Mouse (Mus musculus): Measurements from ENCODE around the gene Rab3d.
A peak's percentile ranks its signal among the peaks of the same experiment; 100 is the strongest.

Gene Rab3d

GRCm38 (mm10) chr9:21938234-21938855 is 20.4 kb upstream of the Rab3d start:
- DNase-seq (ENCODE audit: low read depth in 2 of 2, low spot score in 2 of 2), result no peak

- DNase-seq (ENCODE audit: low read depth in 2 of 2, low spot score in 2 of 2), result no peak
Observed at GRCm38 (mm10) chr9:21937711-21938175, 19.8 kb upstream of the Rab3d start.

DNA sequence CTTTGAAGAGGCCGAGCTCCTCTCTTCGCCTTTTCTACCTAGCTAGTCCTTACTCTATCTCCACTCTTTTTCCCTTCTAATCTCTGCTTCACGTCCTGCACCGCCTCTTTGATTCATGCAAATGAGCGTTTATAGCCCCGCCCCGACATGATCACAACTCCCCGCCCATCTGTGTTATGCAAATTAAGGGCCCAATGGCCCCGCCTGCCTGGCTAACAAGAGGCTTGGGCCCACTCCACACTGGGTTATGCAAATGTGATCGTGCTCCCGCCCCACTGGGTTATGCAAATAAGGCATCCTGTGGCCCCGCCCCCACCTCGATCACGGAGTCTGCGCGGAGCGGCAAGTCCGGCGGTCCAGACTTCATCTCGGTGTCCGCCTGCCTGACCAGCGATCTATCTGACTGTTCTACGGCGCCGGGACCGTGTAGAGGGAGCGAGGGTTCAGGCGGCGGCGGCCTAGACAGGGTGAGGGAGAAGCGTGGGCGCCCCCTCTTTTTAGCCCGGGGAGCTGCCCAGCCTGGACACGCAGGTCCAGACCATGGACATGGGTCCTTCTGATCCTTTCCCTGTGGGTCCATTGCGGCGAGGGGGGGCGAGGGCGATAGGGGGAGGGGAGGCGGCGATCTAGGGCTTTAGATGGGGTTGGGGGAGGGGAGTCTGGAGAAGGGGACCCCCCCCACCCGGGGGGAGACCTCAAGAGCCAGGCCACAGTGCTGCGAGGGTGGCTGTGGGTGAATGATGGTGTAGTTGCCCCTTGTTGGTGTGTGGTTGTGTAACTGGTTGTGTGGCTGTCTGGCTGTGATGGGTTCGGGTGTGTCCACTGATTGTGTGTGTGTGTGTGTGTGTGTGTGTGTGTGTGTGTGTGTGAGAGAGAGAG is 18.9 kb upstream of the Rab3d start, which contains the start of gene Plppr2:
Gene Plppr2 (plus strand): TSS at position 342 of the 879 bp plus-strand sequence.
- DNase-seq (ENCODE audit: low read depth in 2 of 2, low spot score in 2 of 2), result peak; percentile 65 to 73

GRCm38 (mm10) chr9:21935466-21936131 is 17.6 kb upstream of the Rab3d start:
- no peak for DNase-seq (ENCODE audit: low read depth in 2 of 2, low spot score in 2 of 2)

- no peak for DNase-seq (ENCODE audit: low read depth in 2 of 2, low spot score in 2 of 2)
Observed at GRCm38 (mm10) chr9:21934021-21934420, 16.0 kb upstream of the Rab3d start.

DNA sequence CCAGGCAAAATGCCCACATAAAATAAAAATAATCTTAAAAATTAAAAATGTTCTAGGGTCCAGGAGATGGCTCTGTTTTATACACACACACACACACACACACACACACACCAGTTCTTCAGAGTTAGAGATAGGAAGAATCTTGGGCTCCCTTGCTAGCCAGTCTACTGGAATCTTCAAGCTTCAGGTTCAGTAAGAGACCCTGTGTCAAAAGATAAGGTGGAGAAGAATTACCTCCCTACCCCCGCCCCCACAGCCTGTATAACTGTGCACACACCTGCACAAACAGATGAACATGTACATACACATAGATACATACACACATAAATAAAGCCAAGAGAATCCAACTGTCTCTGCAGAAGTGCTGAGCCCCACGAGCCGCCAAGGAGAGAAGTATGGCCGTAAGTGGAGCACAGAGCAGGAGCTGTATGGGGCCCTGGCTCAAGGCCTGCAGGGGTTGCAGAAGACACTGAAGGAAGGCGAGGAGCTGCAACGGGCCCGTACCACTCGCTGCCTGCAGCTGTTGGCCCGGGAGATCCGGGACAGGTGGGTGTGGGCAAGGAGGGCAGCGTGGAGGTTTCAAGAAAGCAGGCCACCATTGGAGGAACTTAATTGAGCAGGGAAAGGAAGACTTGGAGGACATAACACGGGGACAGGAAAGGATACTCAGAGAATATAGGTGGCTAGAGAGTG is 14.6 kb upstream of the Rab3d start:
- no peak for DNase-seq (ENCODE audit: low read depth in 2 of 2, low spot score in 2 of 2)

DNA sequence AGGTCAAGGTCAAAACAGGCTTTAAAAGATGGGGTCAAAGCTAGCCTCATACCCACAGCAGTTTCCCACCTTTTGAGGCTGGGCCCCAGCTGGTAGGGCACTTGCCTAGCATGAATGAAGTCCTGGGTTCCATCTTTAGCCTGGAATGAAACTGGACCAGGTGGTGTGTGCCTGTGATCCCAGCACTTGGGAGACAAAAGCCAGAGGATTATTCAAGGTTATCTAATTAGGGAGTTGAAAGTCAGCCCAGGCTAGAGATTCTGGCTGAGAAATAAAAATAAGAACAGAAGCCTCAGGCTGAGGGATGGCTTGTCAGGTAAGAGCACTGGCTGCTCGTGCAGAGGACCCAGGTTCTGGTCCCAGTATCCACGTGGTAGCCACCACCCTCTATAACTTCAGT is 14.0 kb upstream of the Rab3d start:
- no peak for DNase-seq (ENCODE audit: low read depth in 2 of 2, low spot score in 2 of 2)

DNA sequence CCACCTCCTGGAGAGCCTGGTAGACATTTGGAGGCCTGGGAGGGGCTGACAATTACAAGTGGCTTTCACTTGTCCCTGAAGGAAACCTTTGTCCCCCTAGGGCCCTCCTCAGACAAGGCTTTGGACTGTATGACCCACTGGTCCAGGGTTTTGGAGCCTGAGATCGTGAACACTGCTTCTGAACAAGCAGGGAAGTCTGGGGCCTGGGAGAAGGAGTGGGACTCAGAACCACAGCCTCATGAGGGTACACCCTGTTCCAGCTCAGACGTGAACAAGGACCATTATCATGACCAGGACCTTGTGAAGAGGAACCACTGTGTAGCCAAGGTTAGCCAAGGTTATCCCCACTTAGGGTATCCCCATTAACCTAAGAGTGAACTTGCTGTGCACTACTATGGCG is 11.2 kb upstream of the Rab3d start:
- DNase-seq (ENCODE audit: low read depth in 2 of 2, low spot score in 2 of 2), result no peak

DNA sequence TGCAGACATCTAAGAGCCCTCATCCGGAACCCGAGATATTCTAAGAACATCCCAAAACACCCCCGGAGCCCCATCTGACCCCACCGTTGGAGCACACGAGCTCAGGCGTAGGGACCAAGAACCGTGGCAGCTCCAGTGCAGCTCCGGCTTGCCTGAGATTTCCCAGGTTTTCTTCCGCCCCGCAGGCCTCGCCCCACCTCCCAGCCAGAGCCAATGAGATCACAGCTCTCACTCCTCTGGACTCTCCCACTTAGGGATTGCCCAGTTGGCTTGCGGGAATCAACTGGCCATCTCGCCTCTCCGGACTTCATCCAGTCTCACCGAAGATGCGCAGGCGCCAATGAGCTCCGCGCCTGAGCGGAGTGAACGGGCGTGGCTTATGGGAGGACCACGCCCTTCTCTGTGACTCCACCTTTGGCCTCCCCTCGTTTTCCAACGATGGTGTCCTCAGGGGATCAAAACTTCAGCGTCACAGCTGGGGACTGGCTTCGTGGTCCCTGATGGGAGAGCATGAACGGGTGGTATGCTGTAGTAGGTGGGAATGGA is 9.3 kb upstream of the Rab3d start, which contains the start of the genes Ccdc159 and Tmem205:
Gene Ccdc159 (plus strand): TSS at position 264 of the 546 bp plus-strand sequence.
Gene Tmem205 (minus strand): TSS at position 349 of the 546 bp plus-strand sequence.
- no peak for DNase-seq (ENCODE audit: low read depth in 2 of 2, low spot score in 2 of 2)

DNA sequence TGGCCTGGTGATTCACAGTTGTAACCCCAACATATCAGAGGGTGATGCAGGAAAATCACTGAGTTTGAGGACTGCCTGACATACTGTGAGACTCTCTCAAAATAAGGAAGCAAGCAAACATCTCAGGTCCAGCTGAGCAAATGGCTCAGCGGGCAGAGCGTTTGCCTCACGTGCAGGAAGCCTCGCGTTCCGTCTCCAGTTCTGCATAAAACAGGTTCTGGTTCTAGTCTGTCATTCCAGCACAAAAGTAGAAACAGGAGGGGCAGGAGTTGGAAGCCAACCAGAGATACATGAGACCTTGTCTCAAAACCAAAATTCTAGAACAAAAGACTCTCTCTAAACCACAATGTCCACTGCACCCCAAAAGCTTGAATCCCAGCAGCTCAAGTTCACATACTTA is 8.8 kb upstream of the Rab3d start:
- DNase-seq (ENCODE audit: low read depth in 2 of 2, low spot score in 2 of 2), result no peak

GRCm38 (mm10) chr9:21926155-21926554 is 8.2 kb upstream of the Rab3d start:
- no peak for DNase-seq (ENCODE audit: low read depth in 2 of 2, low spot score in 2 of 2)

- no peak for DNase-seq (ENCODE audit: low read depth in 2 of 2, low spot score in 2 of 2)
Observed at GRCm38 (mm10) chr9:21925506-21925905, 7.5 kb upstream of the Rab3d start.

GRCm38 (mm10) chr9:21925034-21925433 is 7.0 kb upstream of the Rab3d start:
- DNase-seq (ENCODE audit: low read depth in 2 of 2, low spot score in 2 of 2), result no peak

- no peak for DNase-seq (ENCODE audit: low read depth in 2 of 2, low spot score in 2 of 2)
Observed at GRCm38 (mm10) chr9:21924099-21924493, 6.1 kb upstream of the Rab3d start.

DNA sequence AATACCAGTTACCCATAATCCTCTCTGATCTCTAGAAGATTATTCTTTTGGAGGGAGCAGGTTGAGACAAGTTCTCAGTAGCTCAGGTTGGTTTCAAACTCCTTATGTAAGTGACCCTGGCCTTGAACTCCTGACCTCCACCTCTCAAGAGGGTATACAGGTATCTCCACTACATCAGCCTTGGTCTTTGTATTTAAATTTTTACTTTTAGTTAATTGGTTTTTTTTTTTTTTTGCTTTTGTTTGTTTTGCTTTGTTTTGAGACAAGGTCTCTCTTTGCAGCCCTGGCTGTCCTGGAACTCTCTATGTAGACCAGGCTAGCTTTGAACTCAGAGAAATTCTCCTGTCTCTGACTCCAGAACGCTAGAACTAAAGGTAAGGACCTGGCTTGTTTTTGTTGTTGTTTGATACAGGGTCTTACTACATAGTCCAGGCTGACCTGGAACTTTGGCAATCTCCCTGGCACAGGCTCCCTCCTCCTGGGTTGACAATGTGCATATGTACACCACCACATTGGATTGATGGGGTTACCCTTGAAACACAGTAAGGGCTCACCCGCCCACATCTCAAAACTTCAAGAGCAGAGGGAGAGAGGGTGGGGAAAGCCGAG is 5.6 kb upstream of the Rab3d start:
- no peak for DNase-seq (ENCODE audit: low read depth in 2 of 2, low spot score in 2 of 2)

DNA sequence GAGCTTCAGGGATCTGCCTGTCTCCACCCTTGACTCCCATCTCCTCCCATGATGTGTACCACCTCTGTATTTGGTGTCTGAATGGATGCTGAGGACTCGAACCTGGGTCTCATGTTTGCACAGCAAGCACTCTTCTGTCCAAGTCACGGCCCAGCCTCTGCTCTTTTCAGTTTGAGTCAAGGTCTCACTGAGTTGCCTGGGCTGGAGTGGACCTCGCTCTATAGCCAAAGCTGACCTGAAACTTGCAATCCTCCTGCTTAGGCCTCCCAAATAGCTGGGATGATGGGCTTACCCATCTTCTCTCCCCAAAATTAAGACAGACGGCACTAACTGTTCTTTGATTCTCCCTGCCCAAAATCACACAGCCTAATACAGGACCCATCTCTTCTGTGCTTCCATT is 5.0 kb upstream of the Rab3d start:
- DNase-seq (ENCODE audit: low read depth in 2 of 2, low spot score in 2 of 2), result no peak

- no peak for DNase-seq (ENCODE audit: low read depth in 2 of 2, low spot score in 2 of 2)
Observed at GRCm38 (mm10) chr9:21918692-21919384, 846 bp upstream of the Rab3d start.

DNA sequence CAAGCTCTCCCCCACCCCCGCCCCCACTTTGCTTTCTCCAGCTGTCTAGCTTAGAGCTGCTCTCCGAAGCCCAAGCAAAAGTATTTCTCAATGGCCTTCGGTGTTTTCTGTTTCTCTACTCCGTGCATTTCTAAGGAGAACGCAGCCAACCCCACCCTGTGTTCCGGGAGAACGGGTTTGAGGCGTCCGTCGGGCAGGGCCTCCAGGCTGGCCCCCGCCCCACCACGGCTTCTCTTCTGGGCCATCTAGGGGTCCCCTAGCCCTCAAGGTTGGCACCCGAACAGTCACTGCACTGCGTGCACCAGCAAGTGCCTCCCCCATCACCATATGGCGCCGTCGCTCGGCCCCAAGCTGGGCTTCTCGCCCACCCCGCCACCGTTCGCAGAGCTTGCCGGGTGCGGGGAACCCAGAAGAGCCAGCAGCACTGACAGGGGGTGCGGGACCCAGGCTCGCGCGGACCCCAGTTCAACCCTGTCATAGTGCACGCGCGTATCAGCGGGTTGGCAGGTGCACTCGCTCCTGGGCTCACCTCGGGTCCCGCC is 428 bp downstream of the Rab3d start:
- DNase-seq (ENCODE audit: low read depth in 2 of 2, low spot score in 2 of 2), result no peak

GRCm38 (mm10) chr9:21916851-21917492 is 1.0 kb downstream of the Rab3d start:
- DNase-seq (ENCODE audit: low read depth in 2 of 2, low spot score in 2 of 2), result no peak
